Mouse (Mus musculus): Measurements from ENCODE around the gene Phc2. TPM values are rescaled to one million over a fixed set of nuclear protein-coding genes. Genes with fewer than 3 reads are reported as not detected.

Gene Phc2
- polyA plus RNA-seq, 1 experiment: 44.6 TPM

- H3K36me3 ChIP-seq (ENCODE audit: control insufficient read depth, insufficient read depth, low read length): no peaks in the 10 kb centered on the region
- H3K4me1 ChIP-seq (ENCODE audit: control insufficient read depth, insufficient read depth, low read length): peaks cover 34% of the 10 kb centered on the region
- H3K27me3 ChIP-seq (ENCODE audit: control insufficient read depth, insufficient read depth, low read length): no peaks in the 10 kb centered on the region
- no peak for TF ChIP-seq POLR2A (IDR thresholded peaks at IDR 0.05; ENCODE audit: control insufficient read depth, low read depth, low read length)
- TF ChIP-seq CTCF (IDR thresholded peaks at IDR 0.05; ENCODE audit: control insufficient read depth, insufficient read depth, insufficient replicate concordance, low read depth, low read length): no peak
- H3K27ac ChIP-seq (ENCODE audit: control insufficient read depth, insufficient read depth, low read depth, low read length): no peak overlapping the region
- no peak overlapping the region for H3K4me3 ChIP-seq (ENCODE audit: control insufficient read depth, low read depth, low read length)
Measured at GRCm38 (mm10) chr4:128712941-128713340, 58.4 kb downstream of the Phc2 start.

- no peak overlapping the region for H3K27ac ChIP-seq (ENCODE audit: control insufficient read depth, insufficient read depth, low read depth, low read length)
- peaks cover 30% of the 10 kb centered on the region for H3K4me1 ChIP-seq (ENCODE audit: control insufficient read depth, insufficient read depth, low read length)
- no peaks in the 10 kb centered on the region for H3K27me3 ChIP-seq (ENCODE audit: control insufficient read depth, insufficient read depth, low read length)
- no peaks in the 10 kb centered on the region for H3K36me3 ChIP-seq (ENCODE audit: control insufficient read depth, insufficient read depth, low read length)
- TF ChIP-seq CTCF (IDR thresholded peaks at IDR 0.05; ENCODE audit: control insufficient read depth, insufficient read depth, insufficient replicate concordance, low read depth, low read length) (no peak), POLR2A (IDR thresholded peaks at IDR 0.05; ENCODE audit: control insufficient read depth, low read depth, low read length) (no peak)
- no peak overlapping the region for H3K4me3 ChIP-seq (ENCODE audit: control insufficient read depth, low read depth, low read length)
Measured at GRCm38 (mm10) chr4:128715241-128716204, 61.0 kb downstream of the Phc2 start.

- H3K27me3 ChIP-seq (ENCODE audit: control insufficient read depth, insufficient read depth, low read length): no peaks in the 10 kb centered on the region
- H3K36me3 ChIP-seq (ENCODE audit: control insufficient read depth, insufficient read depth, low read length): no peaks in the 10 kb centered on the region
- TF ChIP-seq CTCF (IDR thresholded peaks at IDR 0.05; ENCODE audit: control insufficient read depth, insufficient read depth, insufficient replicate concordance, low read depth, low read length) (no peak), POLR2A (IDR thresholded peaks at IDR 0.05; ENCODE audit: control insufficient read depth, low read depth, low read length) (no peak)
- H3K27ac ChIP-seq (ENCODE audit: control insufficient read depth, insufficient read depth, low read depth, low read length): no peak overlapping the region
- no peak overlapping the region for H3K4me3 ChIP-seq (ENCODE audit: control insufficient read depth, low read depth, low read length)
- peaks cover 28% of the 10 kb centered on the region for H3K4me1 ChIP-seq (ENCODE audit: control insufficient read depth, insufficient read depth, low read length)
Measured at GRCm38 (mm10) chr4:128716279-128716678, 61.8 kb downstream of the Phc2 start.

- no peaks in the 10 kb centered on the region for H3K27me3 ChIP-seq (ENCODE audit: control insufficient read depth, insufficient read depth, low read length)
- no peak overlapping the region for H3K27ac ChIP-seq (ENCODE audit: control insufficient read depth, insufficient read depth, low read depth, low read length)
- peaks cover 24% of the 10 kb centered on the region for H3K4me1 ChIP-seq (ENCODE audit: control insufficient read depth, insufficient read depth, low read length)
- H3K4me3 ChIP-seq (ENCODE audit: control insufficient read depth, low read depth, low read length): no peak overlapping the region
- no peaks in the 10 kb centered on the region for H3K36me3 ChIP-seq (ENCODE audit: control insufficient read depth, insufficient read depth, low read length)
- no peak for TF ChIP-seq CTCF (IDR thresholded peaks at IDR 0.05; ENCODE audit: control insufficient read depth, insufficient read depth, insufficient replicate concordance, low read depth, low read length)
- TF ChIP-seq POLR2A (IDR thresholded peaks at IDR 0.05; ENCODE audit: control insufficient read depth, low read depth, low read length): no peak
Measured at GRCm38 (mm10) chr4:128716731-128717130, 62.2 kb downstream of the Phc2 start.

GRCm38 (mm10) chr4:128720110-128720509, 65.6 kb downstream of the Phc2 start:
- H3K4me1 ChIP-seq (ENCODE audit: control insufficient read depth, insufficient read depth, low read length): peaks cover 19% of the 10 kb centered on the region
- H3K4me3 ChIP-seq (ENCODE audit: control insufficient read depth, low read depth, low read length): no peak overlapping the region
- H3K27ac ChIP-seq (ENCODE audit: control insufficient read depth, insufficient read depth, low read depth, low read length): no peak overlapping the region
- no peaks in the 10 kb centered on the region for H3K27me3 ChIP-seq (ENCODE audit: control insufficient read depth, insufficient read depth, low read length)
- TF ChIP-seq POLR2A (IDR thresholded peaks at IDR 0.05; ENCODE audit: control insufficient read depth, low read depth, low read length) (no peak), CTCF (IDR thresholded peaks at IDR 0.05; ENCODE audit: control insufficient read depth, insufficient read depth, insufficient replicate concordance, low read depth, low read length) (no peak)
- H3K36me3 ChIP-seq (ENCODE audit: control insufficient read depth, insufficient read depth, low read length): no peaks in the 10 kb centered on the region

GRCm38 (mm10) chr4:128721061-128721648, 66.7 kb downstream of the Phc2 start:
- no peak overlapping the region for H3K27ac ChIP-seq (ENCODE audit: control insufficient read depth, insufficient read depth, low read depth, low read length)
- H3K36me3 ChIP-seq (ENCODE audit: control insufficient read depth, insufficient read depth, low read length): no peaks in the 10 kb centered on the region
- peaks cover 9% of the 10 kb centered on the region for H3K4me1 ChIP-seq (ENCODE audit: control insufficient read depth, insufficient read depth, low read length)
- no peak for TF ChIP-seq CTCF (IDR thresholded peaks at IDR 0.05; ENCODE audit: control insufficient read depth, insufficient read depth, insufficient replicate concordance, low read depth, low read length)
- no peak for TF ChIP-seq POLR2A (IDR thresholded peaks at IDR 0.05; ENCODE audit: control insufficient read depth, low read depth, low read length)
- H3K4me3 ChIP-seq (ENCODE audit: control insufficient read depth, low read depth, low read length): no peak overlapping the region
- no peaks in the 10 kb centered on the region for H3K27me3 ChIP-seq (ENCODE audit: control insufficient read depth, insufficient read depth, low read length)

- Histone ChIP-seq H3K4me3 (ENCODE audit: control insufficient read depth, low read depth, low read length) (no peak overlapping the region), H3K27me3 (ENCODE audit: control insufficient read depth, insufficient read depth, low read length) (no peaks in the 10 kb centered on the region), H3K27ac (ENCODE audit: control insufficient read depth, insufficient read depth, low read depth, low read length) (no peak overlapping the region), H3K36me3 (ENCODE audit: control insufficient read depth, insufficient read depth, low read length) (no peaks in the 10 kb centered on the region), H3K4me1 (ENCODE audit: control insufficient read depth, insufficient read depth, low read length) (peaks cover 5% of the 10 kb centered on the region)
- TF ChIP-seq CTCF (IDR thresholded peaks at IDR 0.05; ENCODE audit: control insufficient read depth, insufficient read depth, insufficient replicate concordance, low read depth, low read length) (no peak), POLR2A (IDR thresholded peaks at IDR 0.05; ENCODE audit: control insufficient read depth, low read depth, low read length) (no peak)
Measured at GRCm38 (mm10) chr4:128721761-128722160, 67.3 kb downstream of the Phc2 start.

Data from testis, adult 2 months (tissue).